Mouse (Mus musculus): ENCODE measurements at regions not wholly inside any gene's neighbourhood (a gene's known extent, or its start where the extent isn't known, plus 50 kb on each side); places are given as distances from the start of the nearest gene placed in this dataset.
A peak's percentile ranks its signal among the peaks of the same experiment; 100 is the strongest.

DNA sequence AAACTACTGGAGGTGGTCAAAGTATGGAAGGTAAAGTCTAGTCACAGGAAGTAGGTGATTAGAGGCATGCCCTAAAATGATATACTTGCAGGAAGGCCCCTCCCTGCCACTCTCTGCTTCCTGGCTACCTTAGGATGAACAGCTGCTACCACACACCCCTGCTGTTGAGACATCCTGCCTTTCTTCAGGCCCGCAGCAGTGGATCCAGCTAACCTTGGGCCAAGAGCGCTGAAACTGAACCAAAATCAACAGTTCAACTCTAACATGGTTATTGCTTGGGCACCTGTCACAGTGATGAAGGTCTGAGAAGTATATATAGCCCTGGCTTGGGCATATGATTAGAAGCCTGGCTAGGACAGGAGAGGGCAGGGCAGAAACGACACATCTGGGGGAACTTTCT lies 352.4 kb downstream of the Prdm2 start:
- DNase-seq (ENCODE audit: low spot score) = no peak

DNA sequence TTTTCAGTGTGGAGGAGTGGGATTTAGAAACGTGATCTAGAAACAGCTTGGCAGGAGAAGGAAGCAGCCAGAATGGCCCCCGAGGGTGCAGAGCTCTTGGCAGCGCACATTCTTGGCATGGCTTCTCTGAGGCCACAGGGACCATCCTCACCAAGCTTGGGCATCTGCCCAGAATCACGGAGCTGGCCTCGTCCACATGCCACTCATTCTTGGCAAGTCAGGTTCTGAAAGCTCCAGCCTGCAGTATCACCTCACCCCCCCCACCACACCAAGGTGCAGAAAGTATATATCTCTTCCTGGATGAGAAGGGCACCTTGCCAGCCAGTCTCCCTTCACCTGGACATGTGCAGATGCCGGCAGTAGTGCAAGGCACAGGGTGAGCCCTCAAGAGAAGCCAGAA lies 356.2 kb downstream of the Prdm2 start:
- DNase-seq (ENCODE audit: low spot score) = no peak

DNA sequence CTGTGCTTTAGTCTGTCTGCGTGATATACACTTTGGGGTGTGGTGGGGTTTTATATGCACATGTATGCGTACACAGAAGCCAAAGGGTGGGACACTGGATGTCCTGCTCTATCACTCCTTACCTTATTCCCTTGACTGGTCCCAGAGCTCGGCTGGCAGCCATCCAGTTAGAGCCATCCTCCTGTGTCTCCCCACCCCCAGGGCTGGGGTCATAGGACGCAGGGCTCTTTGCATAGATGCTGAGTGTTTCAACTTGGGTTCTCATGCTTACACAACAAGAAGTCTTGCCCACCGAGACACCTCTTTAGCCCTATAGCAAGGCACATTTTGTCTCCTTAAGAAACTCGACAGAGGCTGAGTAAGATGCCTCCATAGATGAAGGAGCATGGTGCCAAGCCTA lies 357.2 kb downstream of the Prdm2 start:
- DNase-seq (ENCODE audit: low spot score) = no peak

DNA sequence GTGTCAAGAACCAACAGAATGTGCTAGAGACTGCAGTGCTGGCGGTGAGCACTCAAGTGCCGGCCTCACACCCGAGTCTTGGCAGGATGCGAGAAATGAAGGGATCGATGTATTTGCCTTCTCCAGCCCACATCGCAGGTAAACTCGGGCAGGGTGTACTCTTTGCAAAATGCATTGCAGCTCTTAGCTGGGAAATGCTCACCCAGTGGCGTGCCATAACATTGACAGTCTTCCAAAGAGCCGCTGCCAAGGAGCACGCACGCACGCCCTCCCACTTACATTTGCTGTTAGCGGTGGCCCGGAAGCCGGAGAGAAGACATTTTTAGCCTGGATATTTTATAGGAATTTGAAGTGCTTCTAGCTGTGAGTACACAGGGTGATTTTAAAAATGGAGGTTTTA lies 358.9 kb downstream of the Prdm2 start:
- DNase-seq (ENCODE audit: low spot score) = peak; percentile 12

DNA sequence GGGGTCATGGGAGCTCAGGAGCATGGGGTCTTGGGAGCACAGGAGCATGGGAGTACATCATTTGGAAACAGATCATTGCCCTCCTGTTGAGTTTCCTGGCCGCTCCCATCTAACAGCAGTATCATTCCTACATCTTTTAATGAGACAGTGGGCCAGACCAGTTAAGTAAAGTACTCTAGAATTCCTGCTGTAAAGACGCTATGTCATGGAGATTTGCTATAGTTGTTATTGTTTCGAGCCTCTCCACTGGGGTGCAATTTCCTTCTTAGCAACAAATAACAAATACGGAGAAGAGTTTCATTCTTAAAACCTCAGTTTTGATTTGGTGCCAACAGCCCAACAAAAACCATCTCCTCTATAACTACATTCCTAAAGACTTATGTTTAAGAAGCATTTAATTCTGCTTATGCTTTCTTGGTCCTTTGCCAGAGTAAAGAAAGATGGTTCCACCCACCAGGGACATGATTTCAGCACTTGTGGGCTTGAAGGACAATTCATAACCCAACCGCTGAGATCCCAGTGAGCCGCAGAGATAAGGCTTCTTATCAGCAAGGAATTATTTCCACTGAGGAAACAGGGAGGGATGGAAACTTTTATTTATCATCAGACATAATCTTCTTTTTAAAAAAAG lies 367.6 kb downstream of the Prdm2 start:
- no peak for DNase-seq (ENCODE audit: low spot score)

DNA sequence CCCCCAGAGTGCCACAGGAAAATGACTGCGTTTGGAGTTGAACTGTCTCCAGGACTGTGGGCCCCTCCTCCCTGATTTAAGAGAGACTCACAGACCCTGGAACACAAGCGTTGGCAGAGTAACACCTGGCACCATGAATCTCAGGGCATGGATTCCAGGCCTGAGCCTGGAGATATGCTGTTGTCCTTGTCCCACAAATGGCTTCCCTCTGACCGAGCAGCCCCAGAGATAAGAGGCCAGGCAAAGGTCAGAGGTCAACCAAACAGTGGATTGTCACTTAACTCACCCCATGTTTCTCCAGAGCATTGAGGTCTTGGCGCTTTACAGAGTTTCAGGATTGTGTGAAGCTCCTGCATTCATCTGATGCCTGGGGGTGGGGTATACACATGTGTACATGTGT lies 373.3 kb downstream of the Prdm2 start:
- DNase-seq (ENCODE audit: low spot score) = no peak

DNA sequence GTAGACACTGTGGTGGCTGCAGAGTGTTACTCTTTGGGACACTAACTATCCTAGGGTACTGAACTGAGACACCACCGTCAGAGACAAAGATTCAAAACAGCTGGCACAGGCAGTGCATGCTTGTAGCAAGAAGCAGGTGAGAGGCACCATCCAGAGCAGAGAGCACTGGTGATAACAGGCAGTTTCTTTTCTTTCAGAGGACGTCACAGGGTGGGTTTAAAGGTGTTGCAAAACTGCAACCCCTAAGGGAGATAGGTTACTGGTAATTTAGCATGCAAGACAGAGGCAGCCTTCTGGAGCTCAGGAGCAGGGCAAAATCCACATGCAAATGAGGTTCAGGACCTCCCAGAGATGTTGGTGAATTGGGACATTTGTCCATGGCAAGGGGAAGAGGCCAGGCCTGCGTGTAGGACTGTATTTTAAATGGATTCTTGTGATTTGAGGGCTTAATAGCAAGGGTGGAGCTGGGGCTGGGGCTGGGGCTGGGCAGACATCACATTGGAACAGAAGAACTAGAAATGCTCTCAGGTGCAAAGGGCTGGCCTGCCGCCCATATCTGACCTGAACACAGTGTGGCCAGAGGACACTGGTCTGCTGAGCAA lies 374.3 kb downstream of the Prdm2 start:
- no peak for DNase-seq (ENCODE audit: low spot score)

DNA sequence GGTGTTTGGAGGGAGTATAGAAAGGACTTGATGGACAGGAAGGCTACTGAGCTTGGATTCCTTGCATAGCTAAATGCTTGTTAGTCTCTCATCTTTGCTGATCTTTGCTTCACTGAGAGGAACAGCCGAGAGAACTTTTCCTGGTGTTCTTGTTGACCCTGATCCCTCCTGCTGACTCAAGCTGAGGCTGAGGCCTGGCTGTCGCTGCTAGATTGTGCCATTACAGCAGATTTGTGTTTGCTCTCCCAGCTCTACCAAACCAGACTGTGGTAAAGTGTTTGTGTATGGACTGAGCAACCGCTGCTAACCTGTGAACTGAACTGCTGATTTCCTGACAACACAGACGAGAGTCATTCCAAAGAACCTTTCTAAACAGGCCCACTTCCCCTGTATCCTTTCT lies 375.2 kb downstream of the Prdm2 start:
- DNase-seq (ENCODE audit: low spot score) = no peak

DNA sequence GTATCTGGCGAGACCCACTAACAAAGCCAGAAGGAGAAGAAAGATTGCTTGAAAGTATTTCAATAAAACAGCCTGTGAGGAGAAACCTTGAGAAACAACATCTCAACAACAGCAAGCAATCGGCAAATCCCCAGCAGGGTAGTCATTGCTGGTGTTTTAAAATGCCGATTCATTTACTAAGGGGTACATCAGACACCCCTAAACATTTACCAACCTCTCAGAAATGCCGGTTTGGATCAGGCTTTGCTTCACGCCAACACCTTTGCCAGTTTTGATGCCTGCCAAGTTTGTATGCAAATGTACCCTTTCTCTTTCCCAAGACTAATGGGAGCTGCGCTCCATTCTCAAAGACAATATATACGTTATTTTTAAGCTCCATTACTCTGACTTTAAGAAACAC lies 383.1 kb downstream of the Prdm2 start:
- no peak for DNase-seq (ENCODE audit: low spot score)

DNA sequence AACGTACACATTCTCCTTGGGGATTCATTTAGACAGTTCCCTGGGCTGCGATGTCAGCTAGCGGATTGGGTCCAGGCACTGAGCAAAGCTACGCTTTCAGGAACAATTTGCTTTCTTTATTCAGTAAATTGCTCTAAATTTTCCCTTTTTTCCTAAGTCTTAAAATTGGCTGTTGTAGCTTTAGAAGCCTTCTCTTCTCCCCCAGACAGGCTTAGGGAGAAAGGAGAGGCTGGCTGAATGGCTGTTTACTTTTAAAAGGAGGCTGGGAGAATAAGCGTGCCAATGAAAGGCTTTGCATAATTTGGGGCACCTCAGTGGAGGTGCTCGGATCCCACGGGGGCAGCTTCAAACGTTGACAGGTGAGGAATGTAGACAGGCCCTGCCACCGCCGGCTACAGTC lies 383.8 kb downstream of the Prdm2 start:
- no peak for DNase-seq (ENCODE audit: low spot score)

DNA sequence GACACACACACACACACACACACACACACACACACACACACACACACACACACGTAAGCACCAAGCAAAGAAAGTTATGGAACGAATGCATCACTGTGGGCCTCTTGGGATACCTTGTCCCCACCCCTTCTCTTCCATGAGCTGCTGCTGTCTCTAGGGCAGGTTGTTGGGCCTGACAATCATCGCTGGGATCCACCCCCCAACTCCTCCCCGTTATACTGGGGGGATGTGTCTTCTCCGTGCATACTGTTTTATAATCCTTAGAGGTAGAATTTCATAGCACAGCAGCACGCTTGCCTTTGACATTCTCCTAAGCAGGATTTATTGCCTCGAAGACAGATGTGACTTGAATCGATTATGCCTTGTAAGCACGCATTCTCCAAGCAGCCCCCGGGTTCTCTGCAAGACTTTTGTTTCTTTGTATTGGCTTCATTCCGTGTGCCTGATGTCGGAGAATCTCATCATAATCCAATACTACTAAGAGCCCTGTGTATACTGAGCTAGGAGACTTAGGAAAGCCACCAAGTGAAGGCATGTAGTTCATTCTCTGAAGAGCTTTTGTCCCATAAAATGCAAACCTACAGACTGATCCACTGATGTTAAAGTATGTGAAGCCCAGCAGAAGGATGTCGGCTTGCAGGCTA lies 386.4 kb downstream of the Prdm2 start:
- DNase-seq (ENCODE audit: low spot score) = no peak

DNA sequence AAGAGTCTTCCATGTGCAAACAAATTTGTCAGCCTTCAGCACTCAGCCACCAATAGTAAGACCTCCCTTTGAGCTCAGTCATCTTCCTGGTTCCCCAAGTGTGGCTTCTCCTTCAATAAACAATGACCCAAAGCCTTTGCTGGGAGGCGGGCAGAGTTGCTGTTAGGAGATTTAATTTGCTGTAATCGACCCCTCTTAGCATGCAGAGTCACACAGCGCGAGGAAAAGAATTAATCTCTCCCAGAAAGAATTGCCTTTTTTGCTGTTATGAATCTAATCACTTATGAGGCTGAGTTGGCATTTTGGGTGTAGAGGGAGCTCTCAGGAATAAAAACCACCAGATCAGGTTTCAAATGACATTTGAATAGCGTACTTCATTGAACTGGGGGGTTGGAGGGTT lies 387.0 kb downstream of the Prdm2 start:
- DNase-seq (ENCODE audit: low spot score) = no peak

DNA sequence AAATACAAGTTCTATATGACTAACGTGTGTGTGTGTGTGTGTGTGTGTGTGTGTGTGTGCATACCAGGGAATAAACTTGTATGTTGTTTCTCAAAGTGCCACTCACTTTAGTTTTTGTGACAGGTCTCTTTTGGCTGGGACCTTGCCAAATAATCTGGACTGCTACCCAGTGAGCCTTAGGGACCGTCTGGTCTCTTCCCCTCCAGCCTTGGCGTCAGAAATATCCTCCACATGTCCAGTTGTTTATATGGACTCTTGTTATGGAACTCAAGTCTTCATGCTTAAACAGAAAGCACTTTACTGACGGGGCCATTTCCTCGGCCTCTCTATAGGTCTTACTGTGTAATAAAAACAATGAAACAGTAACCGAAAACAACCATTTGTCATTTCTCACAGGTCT lies 394.4 kb downstream of the Prdm2 start:
- DNase-seq (ENCODE audit: low spot score) = no peak

DNA sequence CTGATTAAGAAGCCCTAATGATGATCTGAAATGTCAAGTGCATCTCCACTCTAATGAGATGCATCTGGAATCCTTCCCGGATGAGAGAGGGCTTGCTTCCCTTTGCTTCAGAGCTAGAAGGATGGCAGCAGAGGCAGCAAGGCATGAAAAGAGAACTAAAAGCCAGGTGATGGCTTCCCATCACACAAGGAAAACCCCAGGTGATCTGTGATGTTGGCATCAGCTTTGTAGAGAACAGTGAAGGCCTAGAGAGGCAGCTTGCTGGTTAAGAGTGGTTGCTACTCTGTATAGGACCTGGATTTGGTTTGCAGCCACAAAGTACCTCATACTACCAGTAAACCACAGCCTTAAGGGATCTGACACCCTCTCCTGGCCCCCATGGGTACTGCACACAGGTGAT lies 395.8 kb downstream of the Prdm2 start:
- no peak for DNase-seq (ENCODE audit: low spot score)

DNA sequence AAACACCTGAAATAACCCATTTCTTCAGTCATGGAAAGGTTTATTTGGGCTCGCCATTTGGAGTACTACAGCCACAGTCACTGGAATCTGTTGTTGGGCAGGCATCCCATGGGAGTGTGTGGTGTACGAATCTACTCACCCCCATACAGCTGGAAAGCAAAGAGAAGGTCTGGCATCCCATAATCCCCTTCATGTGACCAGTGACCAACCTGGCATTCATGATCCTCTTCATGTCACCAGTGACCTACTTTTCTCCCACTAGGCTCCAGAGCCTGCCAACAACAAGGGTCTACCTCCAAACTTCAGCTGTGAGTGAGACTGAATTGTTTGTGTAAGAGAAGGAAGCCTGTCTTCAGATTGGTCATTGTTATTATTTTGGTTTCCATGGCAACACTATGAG lies 409.0 kb downstream of the Prdm2 start:
- no peak for DNase-seq (ENCODE audit: low spot score)

DNA sequence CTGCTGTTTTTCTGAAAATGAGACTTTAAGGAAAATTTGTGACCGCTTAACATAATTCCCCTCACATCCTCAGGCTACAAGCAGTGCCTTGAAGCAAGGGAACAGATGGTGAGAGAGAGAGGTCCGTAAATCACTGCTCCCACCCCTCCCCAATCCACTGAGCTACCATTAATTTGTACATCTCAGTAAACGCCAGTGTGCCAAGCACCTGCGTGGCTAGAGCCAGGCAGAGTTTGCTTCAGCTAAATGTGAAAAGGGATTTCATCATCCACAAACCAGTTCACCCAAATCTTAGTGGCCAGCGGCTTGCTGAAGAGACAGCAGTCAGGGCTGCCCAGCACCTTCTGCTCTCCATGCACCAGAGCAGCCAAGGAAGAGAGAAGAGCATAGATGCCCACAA lies 413.5 kb downstream of the Prdm2 start:
- no peak for DNase-seq (ENCODE audit: low spot score)

DNA sequence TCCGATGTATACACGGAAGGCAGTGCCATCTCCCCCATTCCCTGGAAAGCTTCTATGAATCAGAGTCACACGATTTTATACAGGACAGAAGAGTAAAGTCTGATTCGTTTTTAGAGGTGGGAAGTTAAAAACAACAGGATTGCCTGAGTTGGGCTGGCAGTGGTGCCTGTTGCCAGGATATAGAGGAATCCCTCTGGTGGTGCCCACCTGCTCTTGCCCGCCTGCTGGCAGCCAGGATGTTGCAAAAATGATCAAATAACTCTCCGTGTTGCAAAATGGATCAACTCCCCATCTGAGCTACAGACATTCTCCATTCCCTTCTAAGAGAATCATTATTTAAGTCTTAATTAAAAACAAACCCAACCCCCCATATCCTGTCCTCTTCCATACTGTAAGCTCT lies 414.0 kb downstream of the Prdm2 start:
- no peak for DNase-seq (ENCODE audit: low spot score)

DNA sequence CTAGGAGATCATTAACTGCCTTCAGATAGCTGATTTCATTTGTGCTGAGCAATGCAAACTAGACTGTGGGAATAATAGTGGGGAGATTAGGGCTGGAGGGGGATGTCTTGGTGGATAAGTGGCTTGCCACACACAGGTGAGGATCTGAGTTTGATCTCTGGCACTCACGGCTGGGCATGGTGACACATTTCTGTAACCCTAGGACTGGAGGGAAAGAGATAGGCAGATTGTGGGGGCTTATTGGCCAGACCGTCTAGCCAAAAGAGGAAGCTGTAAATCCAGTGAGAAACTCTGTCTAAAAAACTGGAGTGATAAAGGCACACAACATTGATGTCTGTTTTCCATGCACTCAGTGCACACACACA lies 420.2 kb downstream of the Prdm2 start:
- no peak for DNase-seq (ENCODE audit: low spot score)

DNA sequence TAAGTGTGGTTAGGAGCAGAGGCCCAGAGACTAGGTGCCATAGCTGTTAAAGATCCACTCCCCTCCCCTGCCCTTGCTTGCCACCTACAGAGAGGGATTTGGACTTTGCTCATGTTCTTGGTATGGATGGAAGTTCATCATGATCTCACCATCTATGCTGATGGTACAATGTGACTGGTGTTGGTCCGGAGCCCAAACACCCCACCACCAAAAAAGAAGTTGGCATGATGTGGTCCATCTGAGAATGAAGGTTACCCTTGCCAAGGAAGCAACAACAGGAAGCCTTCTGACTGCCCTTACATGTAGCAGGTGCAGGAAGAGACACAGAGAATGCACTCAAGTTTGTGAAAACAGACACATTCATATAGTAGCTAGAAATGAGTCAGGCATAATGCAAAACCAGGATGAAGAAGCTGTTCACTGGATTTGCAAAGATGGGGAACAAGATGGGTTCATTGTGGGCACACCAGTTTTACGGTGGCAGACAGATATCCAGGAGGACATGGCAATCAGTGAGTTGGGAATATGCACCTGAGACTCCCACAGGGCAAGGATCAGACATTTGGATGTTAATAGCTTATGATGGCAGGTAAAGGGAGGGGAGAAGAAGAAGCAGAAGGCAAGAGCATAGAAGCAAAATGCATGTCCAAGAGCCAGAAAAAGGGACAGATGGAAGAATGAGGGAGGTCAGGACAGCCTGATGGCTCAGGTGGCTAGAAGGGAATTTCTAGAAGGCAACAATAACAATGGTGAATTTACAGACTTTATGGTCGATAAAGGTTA lies 420.8 kb downstream of the Prdm2 start:
- no peak for DNase-seq (ENCODE audit: low spot score)

DNA sequence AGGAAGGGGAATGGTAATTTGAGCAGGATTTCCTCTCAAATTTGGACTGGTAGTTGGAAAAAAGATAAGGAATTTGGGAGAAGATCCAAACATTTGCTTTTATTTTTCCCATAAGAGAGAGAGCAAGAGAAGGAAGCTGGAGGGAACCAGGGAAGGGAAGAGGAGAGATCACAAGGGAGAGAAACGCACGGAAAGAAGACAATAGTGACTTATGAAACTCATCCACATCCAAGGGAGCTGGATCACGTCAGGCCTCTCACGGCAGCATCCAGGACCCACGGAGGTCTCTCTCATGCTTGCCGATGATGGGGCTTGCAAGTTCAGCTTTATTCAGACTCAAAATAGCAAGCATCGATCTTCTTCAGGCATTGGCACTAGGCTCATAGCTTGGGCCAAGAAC lies 423.7 kb downstream of the Prdm2 start:
- DNase-seq (ENCODE audit: low spot score) = no peak

DNA sequence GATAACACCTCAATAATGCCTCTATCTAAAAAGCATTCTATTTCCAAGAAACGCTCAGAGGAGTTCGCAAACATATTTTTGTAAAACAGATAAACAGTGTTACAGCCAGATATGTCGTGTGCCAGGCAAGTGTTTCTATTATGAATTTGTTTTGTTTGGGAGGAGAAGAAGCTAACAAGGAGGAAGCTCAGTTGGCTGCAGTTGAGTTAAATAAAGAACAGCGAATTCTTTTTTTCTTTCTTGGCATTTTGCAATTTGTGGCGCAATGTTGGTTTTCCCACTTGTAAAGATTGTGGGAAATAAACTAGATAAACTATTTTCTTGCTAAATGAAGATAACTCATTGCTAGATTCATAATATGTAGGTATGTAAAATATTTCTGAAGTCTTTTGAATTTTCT lies 427.4 kb downstream of the Prdm2 start:
- DNase-seq (ENCODE audit: low spot score) = no peak

DNA sequence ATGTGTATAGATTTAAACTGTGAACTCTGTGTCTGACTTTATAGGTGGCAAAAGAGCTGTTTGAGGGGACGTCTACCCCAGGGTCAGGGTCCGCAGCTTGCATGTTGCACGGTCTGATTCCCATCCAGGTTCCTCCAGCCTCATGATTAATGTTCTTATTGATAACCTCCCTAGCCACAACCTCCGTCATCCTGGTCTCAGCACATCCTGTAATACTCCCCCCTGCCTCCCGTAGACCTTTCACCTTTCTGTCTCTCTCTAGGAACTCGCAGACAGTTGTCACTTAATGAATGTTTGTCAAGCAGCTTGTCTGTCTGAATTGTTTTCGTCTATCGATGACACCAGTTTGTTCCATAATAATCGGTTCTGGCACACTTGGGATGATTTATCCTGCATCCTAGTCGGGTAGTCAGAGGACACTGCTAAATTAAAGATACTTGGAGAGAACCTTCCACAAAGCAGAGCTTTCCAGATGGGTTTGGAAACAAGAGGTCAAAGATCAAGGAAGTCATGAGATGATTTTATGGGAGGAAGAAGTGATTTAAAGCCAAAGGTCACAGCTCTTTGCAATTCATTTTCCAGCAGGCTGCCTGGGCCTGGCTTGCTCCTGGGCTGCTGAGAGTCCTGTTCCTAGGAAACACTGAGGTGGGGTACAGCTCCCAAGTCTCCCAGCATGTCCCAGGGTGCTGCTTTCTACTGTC lies 435.9 kb downstream of the Prdm2 start:
- no peak for DNase-seq (ENCODE audit: low spot score)

DNA sequence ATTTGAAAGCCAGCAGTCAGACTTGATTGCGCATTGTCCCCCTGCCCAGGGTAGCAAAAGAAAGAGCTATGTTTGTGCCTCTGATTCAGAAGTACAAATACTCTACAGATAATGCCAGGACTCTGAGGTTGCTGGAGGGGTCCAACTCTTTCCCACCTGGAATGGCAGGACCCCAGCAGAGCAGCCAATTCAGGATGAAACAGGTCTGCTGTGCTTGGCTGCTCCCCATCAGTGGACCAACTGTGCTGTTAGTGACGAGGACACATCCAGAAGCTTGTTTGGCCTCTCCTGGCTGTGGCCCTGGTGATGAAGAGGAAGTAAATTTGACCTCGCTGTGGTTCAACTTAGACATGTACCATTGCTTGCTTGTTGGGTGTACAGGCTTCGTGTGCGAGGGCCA lies 437.8 kb downstream of the Prdm2 start:
- DNase-seq (ENCODE audit: low spot score) = no peak
